Mouse (Mus musculus) C2C12 (cell line): ENCODE data around the gene C77080.

Experiments
- CEBPB ChIP-seq: IDR thresholded peaks from one replicate; pipeline ENCODE4 v1.6.1; 2011; ENCODE audit warnings: low read depth, mild to moderate bottlenecking, control low read depth, moderate library complexity
- CTCF ChIP-seq: IDR thresholded peaks from one replicate; pipeline ENCODE4 v1.5.1; 2011; ENCODE audit not compliant: control insufficient read depth, insufficient read depth, insufficient read length
- FOSL1 ChIP-seq: IDR thresholded peaks from one replicate; pipeline ENCODE4 v1.8.0; 2011; ENCODE audit warnings: mild to moderate bottlenecking, low read length; ENCODE audit not compliant: poor library complexity, insufficient read depth, severe bottlenecking
- MAX ChIP-seq: IDR thresholded peaks from one replicate; pipeline ENCODE4 v1.6.1; 2011; ENCODE audit warnings: mild to moderate bottlenecking, control low read depth
- MYOD1 ChIP-seq: IDR thresholded peaks from one replicate; pipeline ENCODE4 v1.6.1; 2011; ENCODE audit warnings: low read depth; ENCODE audit not compliant: control insufficient read depth, insufficient read length
- MYOG ChIP-seq: IDR thresholded peaks from one replicate; pipeline ENCODE4 v1.6.1; 2011; ENCODE audit not compliant: control insufficient read depth, insufficient read length; ENCODE audit errors: extremely low read depth
- USF1 ChIP-seq: IDR thresholded peaks from one replicate; pipeline ENCODE4 v1.6.1; 2011; ENCODE audit warnings: low read depth, mild to moderate bottlenecking, control low read depth, moderate library complexity

DNA sequence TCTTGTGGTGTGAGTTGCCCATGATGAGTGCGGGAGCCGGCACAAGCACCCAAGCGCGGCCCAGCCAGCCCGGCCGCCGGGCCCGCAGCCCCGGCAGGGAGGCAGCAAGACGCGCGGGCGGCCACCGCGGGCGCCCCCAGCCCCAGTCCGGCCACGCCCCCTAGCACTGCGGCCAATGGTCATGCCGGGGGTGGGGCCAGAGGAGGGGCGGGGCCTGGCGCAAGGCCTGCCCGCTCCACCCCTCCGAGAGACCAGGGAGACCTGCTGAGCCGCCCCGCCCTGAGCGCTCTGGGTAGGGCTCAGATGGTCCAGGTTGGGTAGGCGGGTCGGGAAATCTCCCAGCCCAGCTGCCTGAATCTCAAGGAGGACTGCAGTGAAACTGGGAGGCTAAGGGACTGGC, 22.1 kb downstream of the C77080 start:
- TF ChIP-seq CTCF (no peak), MAX (no peak), MYOG (no peak), USF1 (no peak), CEBPB (no peak), FOSL1 (no peak), MYOD1 (no peak)
